Mouse (Mus musculus): ENCODE results near the gene AI182371.

- TF ChIP-seq CTCF (IDR thresholded peaks at IDR 0.05; ENCODE audit: insufficient read depth, low read depth, low read length): no peak
- no peak for TF ChIP-seq POLR2A (IDR thresholded peaks at IDR 0.05; ENCODE audit: insufficient read depth, low read depth, low read length)
These were observed 7.4 kb upstream of the AI182371 start for GRCm38 (mm10) chr2:35108712-35109111.
